Mouse (Mus musculus) liver, adult 2 months (tissue): Measurements from ENCODE around the gene Nptn.

Source experiments
- CTCF ChIP-seq: fragments of 200-500 bp; IDR thresholded peaks from 2 replicates; pipeline ENCODE4 v1.5.1; 2011; ENCODE audit warnings: low read depth, low read length, control low read depth
- POLR2A ChIP-seq: fragments of 200-500 bp; IDR thresholded peaks from 2 replicates; pipeline ENCODE4 v1.6.1; 2011; ENCODE audit warnings: low read length, control low read depth; ENCODE audit not compliant: insufficient read depth; ENCODE audit errors: extremely low read depth

DNA sequence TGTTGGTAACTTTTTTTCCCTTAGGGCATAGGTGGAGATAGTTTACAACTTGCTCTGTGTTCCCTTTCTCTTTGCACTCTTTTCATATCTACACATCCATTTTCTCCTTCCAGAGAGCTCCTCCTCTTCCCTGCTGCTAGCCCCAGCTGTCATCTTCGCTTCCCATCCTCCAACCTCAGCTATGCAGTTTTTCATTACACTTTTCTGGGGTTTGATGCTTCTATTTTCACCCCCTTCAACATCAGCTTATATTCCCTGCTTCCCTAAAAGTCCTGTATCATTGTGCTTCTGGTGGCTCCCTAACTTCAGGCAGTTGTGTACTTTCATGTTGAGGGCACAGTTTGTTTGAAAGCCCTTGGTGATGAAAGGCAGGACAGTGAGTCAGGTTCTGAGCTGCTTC lies 31.8 kb downstream of the Nptn start:
- TF ChIP-seq CTCF (no peak), POLR2A (no peak)
